Mouse (Mus musculus) liver, embryonic 11.5 days (tissue): ENCODE measurements around the gene Ppp6r2. TPM values are rescaled to one million over a fixed set of nuclear protein-coding genes. Genes with fewer than 3 reads are reported as not detected.

ENCODE experiments used
- ATAC-seq: fragments of 200-750 bp; cut with Nextera tagmentation; replicated peaks from 2 replicates; pipeline ENCODE4 v1.8.0; 2017; ENCODE audit warnings: moderate number of reproducible peaks, mild to moderate bottlenecking, moderate TSS enrichment, moderate library complexity; ENCODE audit not compliant: low FRiP score
- DNase-seq: peaks from one replicate; pipeline ENCODE4 v3.0.0-alpha.2; 2017; ENCODE audit warnings: low spot score
- H3K27ac ChIP-seq: fragments of 300-500 bp; sonication (generic); 2 replicates; pipeline ENCODE4 v1.5.1; 2014; ENCODE audit warnings: mild to moderate bottlenecking, low read depth, low read length, control low read depth
- H3K27me3 ChIP-seq: fragments of 300-500 bp; sonication (generic); replicated peaks from 2 replicates; pipeline ENCODE4 v1.6.1; 2014; ENCODE audit warnings: low read length, mixed read lengths; ENCODE audit not compliant: control insufficient read depth, insufficient read depth
- H3K36me3 ChIP-seq: fragments of 300-500 bp; sonication (generic); 2 replicates; pipeline ENCODE4 v1.6.1; 2014; ENCODE audit warnings: mild to moderate bottlenecking, low read length, moderate library complexity, mixed read lengths; ENCODE audit not compliant: control insufficient read depth, insufficient read depth
- H3K4me1 ChIP-seq: fragments of 300-500 bp; sonication (generic); replicated peaks from 2 replicates; pipeline ENCODE4 v1.6.1; 2014; ENCODE audit warnings: low read length, mixed read lengths; ENCODE audit not compliant: control insufficient read depth, insufficient read depth
- H3K4me2 ChIP-seq: fragments of 300-500 bp; sonication (generic); 2 replicates; pipeline ENCODE4 v1.6.1; 2014; ENCODE audit warnings: mild to moderate bottlenecking, control low read depth, moderate library complexity
- H3K4me3 ChIP-seq: fragments of 300-500 bp; sonication (generic); 2 replicates; pipeline ENCODE4 v1.5.1; 2014; ENCODE audit warnings: low read depth, low read length, control low read depth
- H3K9ac ChIP-seq: fragments of 300-500 bp; sonication (generic); 2 replicates; pipeline ENCODE4 v1.6.1; 2014; ENCODE audit warnings: low read depth, low read length, control low read depth
- H3K9me3 ChIP-seq: fragments of 300-500 bp; sonication (generic); 2 replicates; pipeline ENCODE4 v1.6.1; 2016; ENCODE audit warnings: low read length, inconsistent platforms, mixed read lengths; ENCODE audit not compliant: control insufficient read depth
- WGBS: fragments of 180-500 bp; shearing (Covaris S2); extraction: QIAGEN DNeasy Blood & Tissue Kit; methylation state at CpG from one replicate; pipeline ENCODE4 v1.1.7; 2014; 5-methylcytosine and 5-hydroxymethylcytosine counted together
- polyA plus RNA-seq: library from polyadenylated mRNA; unstranded; fragments of >200 nt; fragmentation: Nextera tagmentation; extraction: Ambion mirVana; gene quantifications from 2 replicates; pipeline ENCODE4 v1.2.1, GENCODE M21; 2014

Ppp6r2 gene
- polyA plus RNA-seq, 1 experiment from 2014 or later: 25.0 TPM

DNA sequence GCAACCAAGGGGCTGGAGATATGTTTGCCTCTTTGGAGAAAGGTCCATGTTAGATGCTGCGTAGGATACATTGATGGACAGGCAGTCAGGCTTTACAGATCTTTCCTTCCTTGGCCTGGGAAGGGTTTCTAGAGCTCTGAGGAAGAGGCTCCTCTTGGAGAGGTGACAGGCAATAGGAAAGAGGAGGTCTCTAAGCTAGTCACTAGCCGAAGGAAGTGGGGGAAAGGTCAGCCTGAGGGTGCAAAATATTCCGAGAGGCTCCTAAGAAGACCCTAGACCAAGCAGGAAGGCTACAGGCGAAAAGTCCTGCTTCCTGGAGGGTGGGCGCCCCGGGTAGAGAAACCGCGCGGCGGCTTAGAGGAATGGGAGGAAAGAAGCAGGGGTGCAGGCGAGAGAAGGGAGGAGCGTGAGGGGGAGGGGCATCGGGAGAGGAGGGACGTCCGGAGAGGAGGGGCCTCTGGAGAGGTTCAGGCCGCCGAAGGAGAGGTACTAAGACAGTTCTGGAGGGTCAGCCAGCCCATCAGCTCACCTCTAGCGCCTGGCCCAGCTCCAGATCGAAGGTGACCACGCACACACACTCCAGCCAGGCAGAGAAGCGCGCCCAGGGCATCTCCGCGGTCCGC lies 15.6 kb upstream of the Ppp6r2 start:
- Histone ChIP-seq H3K27ac (peak overlapping the region; percentile 99), H3K4me2 (peak overlapping the region; percentile 91)
- WGBS: under 1% methylated on average over 25 of the region's 25 CpGs

DNA sequence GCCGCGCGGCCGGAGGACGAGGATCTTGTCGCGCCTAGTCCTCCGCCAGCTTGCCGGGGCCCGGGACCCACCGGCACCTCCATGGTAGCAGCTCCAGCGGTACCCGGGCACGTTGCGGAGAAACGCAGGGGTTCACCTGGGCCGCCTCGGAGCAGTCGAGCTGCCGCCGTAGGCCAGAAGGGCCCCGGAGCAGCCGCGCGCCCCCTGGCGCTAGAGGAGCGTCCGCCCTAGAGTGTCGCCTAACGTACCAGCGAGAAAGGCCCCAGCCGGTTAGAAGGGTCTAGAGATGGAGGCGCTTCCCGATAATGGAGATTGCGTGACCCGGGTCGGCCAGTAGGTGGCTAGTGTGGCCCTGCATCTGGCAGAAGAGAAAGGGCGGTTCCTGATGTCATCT lies 15.0 kb upstream of the Ppp6r2 start, which contains the start of gene Dennd6b:
Gene Dennd6b (minus strand): TSS at position 184 of the 394 bp plus-strand sequence.
- H3K4me3 ChIP-seq: peak within 1 kb of the TSS; percentile 92
- peaks cover 15% of the 10 kb centered on the region for H3K4me1 ChIP-seq
- no peaks in the 10 kb centered on the region for H3K36me3 ChIP-seq
- H3K9ac ChIP-seq: peak within 1 kb of the TSS; percentile 99
- peak within 1 kb of the TSS; percentile 99 for H3K27ac ChIP-seq
- peak within 1 kb of the TSS; percentile 91 for H3K4me2 ChIP-seq
- no peaks in the 10 kb centered on the region for H3K27me3 ChIP-seq
- H3K9me3 ChIP-seq: no peaks in the 10 kb centered on the region
- peak; percentile 96 for DNase-seq
- peak; percentile 98 for ATAC-seq
- WGBS: under 1% methylated on average over 38 of the region's 38 CpGs

More for the DNA sequence above, 15.6 kb upstream of the Ppp6r2 start:
- H3K4me3 ChIP-seq: peak overlapping the region; percentile 92
- peak overlapping the region; percentile 99 for H3K9ac ChIP-seq
- no peaks in the 10 kb centered on the region for H3K9me3 ChIP-seq
- no peaks in the 10 kb centered on the region for H3K36me3 ChIP-seq
- H3K27me3 ChIP-seq: no peaks in the 10 kb centered on the region
- DNase-seq (peak; percentile 90), ATAC-seq (peak; percentile 93)
- peaks cover 15% of the 10 kb centered on the region for H3K4me1 ChIP-seq

DNA sequence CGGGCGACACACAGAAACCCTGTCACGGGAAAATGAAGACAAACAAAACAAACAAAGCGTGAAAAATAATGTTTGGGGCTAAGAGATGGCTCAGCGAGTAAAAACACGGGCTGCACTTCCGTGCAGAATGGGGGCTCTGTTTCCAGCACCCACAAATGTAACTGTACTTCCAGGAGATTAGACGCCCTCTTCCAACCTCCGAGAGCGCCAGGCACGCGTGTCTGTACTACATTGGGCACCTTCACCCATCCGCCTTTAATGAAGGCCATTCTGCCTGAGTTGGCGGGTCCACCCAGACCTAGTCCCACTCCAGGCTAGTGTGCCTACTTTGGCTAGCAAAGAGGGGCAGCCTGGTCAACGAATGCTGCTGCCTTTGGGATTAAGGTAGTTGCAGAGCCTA lies 14.3 kb upstream of the Ppp6r2 start:
- DNase-seq: no peak

DNA sequence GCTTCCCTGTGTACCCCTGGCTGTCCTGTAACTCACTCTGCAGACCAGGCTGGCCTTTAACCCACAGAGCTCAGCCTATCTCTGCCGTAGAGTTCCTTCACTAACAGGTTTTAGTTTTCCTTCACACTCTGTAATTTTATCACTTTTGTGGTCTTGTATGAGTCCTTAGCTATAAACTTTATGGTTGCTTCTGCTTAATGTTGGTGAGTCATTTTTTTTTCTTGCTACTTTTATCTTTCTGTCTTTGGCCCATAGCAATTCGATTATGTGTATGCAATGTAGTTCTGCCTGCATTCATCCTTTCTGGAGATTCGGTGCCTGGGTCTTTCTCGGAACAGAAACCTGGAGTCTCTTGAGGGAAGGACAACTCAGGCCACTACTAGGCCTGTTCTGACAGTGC lies 3.9 kb upstream of the Ppp6r2 start:
- Histone ChIP-seq H3K4me1 (peaks cover 3% of the 10 kb centered on the region; the same call in 1 of the 2 replicates), H3K27me3 (no peaks in the 10 kb centered on the region), H3K27ac (no peak overlapping the region), H3K4me2 (no peak overlapping the region), H3K36me3 (no peaks in the 10 kb centered on the region), H3K9me3 (peaks cover 4% of the 10 kb centered on the region; the same call in 1 of the 2 replicates), H3K9ac (no peak overlapping the region), H3K4me3 (no peak overlapping the region)
- ATAC-seq (no peak), DNase-seq (no peak)
- WGBS: 89% methylated on average over 4 of the region's 4 CpGs

More for the DNA sequence above, 14.3 kb upstream of the Ppp6r2 start:
- Histone ChIP-seq H3K4me3 (peak overlapping the region; percentile 92), H3K27me3 (no peaks in the 10 kb centered on the region), H3K9ac (peak overlapping the region; percentile 99), H3K4me1 (peaks cover 15% of the 10 kb centered on the region), H3K27ac (0 out of 2 replicates have a peak overlapping the region, but pooled peaks have one; percentile 99), H3K9me3 (no peaks in the 10 kb centered on the region), H3K4me2 (peak overlapping the region; percentile 91), H3K36me3 (no peaks in the 10 kb centered on the region)
- 75% methylated on average over 15 of the region's 15 CpGs for WGBS
- ATAC-seq: no peak

DNA sequence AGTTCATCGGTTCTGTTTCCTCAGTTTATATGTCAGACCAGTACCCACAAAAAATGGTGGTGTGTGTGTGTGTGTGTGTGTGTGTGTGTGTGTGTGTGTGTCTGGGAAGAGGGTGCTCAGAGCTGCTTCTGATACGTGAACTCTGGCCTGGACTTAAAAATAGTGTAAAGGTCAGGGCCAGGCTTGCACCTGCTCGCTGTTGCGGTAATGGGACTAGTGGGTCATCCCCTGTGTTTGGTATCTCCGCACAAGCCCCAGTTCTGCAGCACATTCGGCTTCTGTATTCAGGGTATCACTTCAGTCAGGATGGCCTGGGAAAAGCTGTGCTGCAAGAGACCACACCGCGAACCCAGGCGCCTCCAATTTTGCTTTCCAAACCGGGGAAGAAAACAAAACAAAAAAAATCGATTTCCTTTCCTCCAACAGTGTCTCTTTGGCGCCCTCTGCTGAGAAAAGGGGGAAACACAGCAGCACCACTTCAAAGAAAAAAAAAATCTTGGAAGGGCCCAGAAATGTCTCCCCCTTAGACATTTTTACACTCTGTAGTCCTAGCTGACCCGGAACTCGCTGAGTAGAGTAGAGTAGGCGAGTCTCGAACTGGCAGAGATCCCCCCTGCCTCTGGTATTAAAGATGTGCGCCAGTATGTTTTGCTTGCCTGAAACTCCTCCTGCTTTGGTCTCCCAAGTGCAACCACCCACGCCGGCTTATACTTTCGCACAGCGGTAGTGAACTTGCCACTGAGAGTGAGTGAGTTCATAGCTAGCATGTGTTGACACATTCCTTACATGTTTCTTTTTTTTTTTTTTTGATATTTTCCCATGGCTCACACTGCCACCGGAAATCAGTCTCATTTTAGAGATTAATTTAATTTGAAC lies 1.2 kb upstream of the Ppp6r2 start:
- peak overlapping the region; percentile 98 for H3K27ac ChIP-seq
- no peak for ATAC-seq

DNA sequence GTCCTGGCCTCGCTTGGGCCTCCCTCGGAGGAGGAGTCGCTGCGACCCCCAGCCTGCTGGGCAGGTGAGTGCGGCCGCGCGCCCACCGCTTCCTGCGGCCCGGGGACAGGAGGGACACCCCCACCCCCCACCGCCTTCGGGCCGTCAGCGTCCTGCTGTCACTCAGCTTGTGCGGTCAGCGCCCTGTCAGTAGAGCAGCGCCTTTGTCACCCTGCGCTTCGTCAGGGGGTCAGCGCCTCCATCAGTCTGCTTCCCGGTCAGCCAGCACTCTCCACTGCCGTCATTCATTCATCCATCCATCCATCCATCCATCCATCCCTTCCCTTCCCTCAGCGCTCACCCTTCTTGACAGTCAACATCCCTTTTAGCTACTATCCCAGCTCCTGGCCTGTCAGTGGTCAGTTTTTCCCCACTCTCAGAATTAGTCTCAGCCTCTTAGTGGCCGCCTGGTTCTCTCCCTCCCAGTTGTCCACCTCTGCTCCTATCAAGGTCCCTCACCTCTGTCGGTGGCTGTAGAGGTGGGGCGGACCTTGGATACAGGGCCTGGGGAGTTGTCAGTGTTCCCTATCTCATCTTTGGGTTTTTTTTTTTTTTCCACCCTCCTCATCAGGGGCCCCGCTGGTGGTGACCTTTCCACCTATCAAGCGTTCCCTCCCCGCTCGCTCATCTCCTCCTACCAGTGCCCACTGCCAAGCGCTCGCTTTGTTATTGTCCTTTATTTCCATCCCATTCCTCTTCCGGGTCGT lies 536 bp downstream of the Ppp6r2 start:
- peaks cover 4% of the 10 kb centered on the region; the same call in 1 of the 2 replicates for H3K36me3 ChIP-seq
- H3K4me2 ChIP-seq: peak overlapping the region; percentile 85
- 3% methylated on average over 34 of the region's 35 CpGs for WGBS
- peak overlapping the region; percentile 99 for H3K9ac ChIP-seq
- peak; percentile 53 for ATAC-seq
- H3K4me3 ChIP-seq: peak overlapping the region; percentile 99
- peaks cover 32% of the 10 kb centered on the region for H3K4me1 ChIP-seq
- peak; percentile 65 for DNase-seq
- H3K27ac ChIP-seq: peak overlapping the region; percentile 98
- no peaks in the 10 kb centered on the region for H3K27me3 ChIP-seq
- H3K9me3 ChIP-seq: no peaks in the 10 kb centered on the region

More for the DNA sequence above, 1.2 kb upstream of the Ppp6r2 start:
- 21% methylated on average over 22 of the region's 22 CpGs for WGBS
- Histone ChIP-seq H3K9me3 (no peaks in the 10 kb centered on the region), H3K36me3 (no peaks in the 10 kb centered on the region), H3K4me3 (peak overlapping the region; percentile 99), H3K4me2 (peak overlapping the region; percentile 85), H3K4me1 (peaks cover 22% of the 10 kb centered on the region), H3K9ac (peak overlapping the region; percentile 51; the same call in 1 of the 2 replicates), H3K27me3 (no peaks in the 10 kb centered on the region)
- peak; percentile 84 for DNase-seq

DNA sequence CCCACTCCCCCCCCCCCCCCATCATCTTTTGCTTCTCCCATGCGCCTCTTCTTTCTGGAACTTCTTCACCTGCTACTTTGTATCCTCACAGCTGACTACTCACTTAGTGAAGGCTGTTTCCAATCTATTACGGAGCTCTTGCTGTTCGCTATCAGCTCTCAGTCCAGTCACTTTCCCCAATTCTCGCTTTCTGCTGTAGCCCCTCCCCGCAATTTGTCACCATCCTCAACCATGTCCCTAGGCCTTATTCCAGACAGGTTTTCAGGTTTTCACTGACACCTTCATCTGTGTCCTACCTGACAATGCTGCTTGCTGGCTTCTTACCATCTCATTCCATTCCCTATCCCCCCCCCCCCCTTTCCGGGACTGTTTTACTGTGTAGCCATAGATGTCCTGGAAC lies 1.1 kb downstream of the Ppp6r2 start:
- Histone ChIP-seq H3K4me1 (peaks cover 32% of the 10 kb centered on the region), H3K36me3 (peaks cover 6% of the 10 kb centered on the region; the same call in 1 of the 2 replicates), H3K9me3 (no peaks in the 10 kb centered on the region), H3K4me2 (peak overlapping the region; percentile 85), H3K9ac (peak overlapping the region; percentile 99), H3K27ac (peak overlapping the region; percentile 98), H3K4me3 (peak overlapping the region; percentile 99), H3K27me3 (no peaks in the 10 kb centered on the region)
- no peak for ATAC-seq
- WGBS: 59% methylated on average over 6 of the region's 6 CpGs
- DNase-seq: no peak

DNA sequence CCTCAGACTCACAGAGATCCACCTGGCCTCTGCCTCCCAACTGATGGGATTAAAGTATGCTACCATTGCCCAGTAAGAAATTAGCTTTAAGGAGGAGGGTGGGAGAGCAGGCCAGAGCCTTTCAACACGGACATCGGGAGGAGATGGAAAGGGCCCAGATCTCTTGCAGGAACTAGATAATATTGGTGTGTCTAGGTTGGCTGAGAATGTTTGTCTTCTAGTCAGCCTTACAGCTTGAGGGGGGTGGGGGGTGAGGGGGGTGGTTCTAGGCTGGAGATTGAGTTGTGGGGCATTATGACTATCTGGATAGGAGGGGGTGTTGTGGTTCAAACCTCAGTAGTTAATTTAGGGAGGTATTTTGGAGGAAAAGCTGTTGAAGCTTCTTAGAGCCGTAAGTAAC lies 2.2 kb downstream of the Ppp6r2 start:
- ATAC-seq: no peak
- H3K4me2 ChIP-seq: peak overlapping the region; percentile 85
- H3K9ac ChIP-seq: peak overlapping the region; percentile 10; the same call in 1 of the 2 replicates
- 0 out of 2 replicates have a peak overlapping the region, but pooled peaks have one; percentile 18 for H3K4me3 ChIP-seq
- peak overlapping the region; percentile 99; the same call in 1 of the 2 replicates for H3K27ac ChIP-seq
- H3K27me3 ChIP-seq: no peaks in the 10 kb centered on the region
- peaks cover 6% of the 10 kb centered on the region; the same call in 1 of the 2 replicates for H3K36me3 ChIP-seq
- 67% methylated on average over 3 of the region's 3 CpGs for WGBS
- no peak for DNase-seq
- no peaks in the 10 kb centered on the region for H3K9me3 ChIP-seq
- peaks cover 32% of the 10 kb centered on the region for H3K4me1 ChIP-seq
